Mouse (Mus musculus): Measurements from ENCODE around the gene Lsamp. TPM values are rescaled to one million over a fixed set of nuclear protein-coding genes. Genes with fewer than 3 reads are reported as not detected.

Gene Lsamp
- total RNA-seq, 2 experiments from 2014 or later = not detected

DNA sequence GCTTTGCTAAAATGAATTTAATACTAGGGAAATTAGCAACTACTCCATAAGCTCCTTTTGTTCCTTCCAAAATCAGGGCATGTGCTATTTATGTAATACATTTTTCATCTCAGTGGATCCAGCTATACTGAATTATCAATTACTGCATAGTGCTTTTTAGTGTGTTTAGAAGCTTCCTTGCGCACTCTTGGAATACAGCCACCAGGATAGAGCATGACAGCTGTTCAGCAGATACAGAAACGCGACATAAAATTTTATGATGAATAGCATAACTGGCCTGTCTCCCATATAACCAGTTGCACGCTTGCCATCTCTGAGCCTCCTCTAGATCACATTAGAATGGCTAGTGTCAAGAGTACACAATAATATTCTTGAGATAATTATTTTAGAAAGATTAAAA, 894.1 kb downstream of the Lsamp start:
- no peak for ATAC-seq (replicated peaks; ENCODE audit: low FRiP score, low TSS enrichment, poor library complexity, severe bottlenecking)

GRCm38 (mm10) chr16:40881942-40882341, 897.8 kb downstream of the Lsamp start:
- no peak for ATAC-seq (replicated peaks; ENCODE audit: low FRiP score, low TSS enrichment, poor library complexity, severe bottlenecking)

- ATAC-seq (replicated peaks; ENCODE audit: low FRiP score, low TSS enrichment, poor library complexity, severe bottlenecking) = no peak
Observed at GRCm38 (mm10) chr16:40891338-40891737, 907.2 kb downstream of the Lsamp start.

GRCm38 (mm10) chr16:40897768-40898327, 913.7 kb downstream of the Lsamp start:
- ATAC-seq (replicated peaks; ENCODE audit: low FRiP score, low TSS enrichment, poor library complexity, severe bottlenecking) = no peak

- ATAC-seq (replicated peaks; ENCODE audit: low FRiP score, low TSS enrichment, poor library complexity, severe bottlenecking) = no peak
Observed at GRCm38 (mm10) chr16:40907892-40908291, 923.7 kb downstream of the Lsamp start.

- no peak for ATAC-seq (replicated peaks; ENCODE audit: low FRiP score, low TSS enrichment, poor library complexity, severe bottlenecking)
Observed at GRCm38 (mm10) chr16:40914141-40914540, 930.0 kb downstream of the Lsamp start.

DNA sequence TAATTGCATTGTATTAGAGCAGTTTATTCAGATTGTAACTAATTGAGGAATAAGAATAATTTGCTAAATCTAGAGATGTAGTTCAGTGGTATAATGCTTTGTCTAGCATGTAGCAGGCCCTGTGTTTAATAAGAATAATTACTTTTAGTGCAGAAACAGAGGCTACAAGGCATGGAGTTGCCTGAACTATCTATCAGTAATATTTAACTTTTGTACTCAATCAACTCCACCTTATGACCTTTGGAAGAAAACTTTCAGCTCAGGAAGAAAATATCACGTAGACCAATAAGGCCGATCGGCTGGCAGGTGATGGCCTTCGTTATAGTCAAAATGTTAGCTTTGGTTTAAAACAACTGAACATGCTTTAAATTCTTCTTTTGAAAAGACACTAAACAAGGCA, 946.4 kb downstream of the Lsamp start:
- ATAC-seq (replicated peaks; ENCODE audit: low FRiP score, low TSS enrichment, poor library complexity, severe bottlenecking) = no peak

DNA sequence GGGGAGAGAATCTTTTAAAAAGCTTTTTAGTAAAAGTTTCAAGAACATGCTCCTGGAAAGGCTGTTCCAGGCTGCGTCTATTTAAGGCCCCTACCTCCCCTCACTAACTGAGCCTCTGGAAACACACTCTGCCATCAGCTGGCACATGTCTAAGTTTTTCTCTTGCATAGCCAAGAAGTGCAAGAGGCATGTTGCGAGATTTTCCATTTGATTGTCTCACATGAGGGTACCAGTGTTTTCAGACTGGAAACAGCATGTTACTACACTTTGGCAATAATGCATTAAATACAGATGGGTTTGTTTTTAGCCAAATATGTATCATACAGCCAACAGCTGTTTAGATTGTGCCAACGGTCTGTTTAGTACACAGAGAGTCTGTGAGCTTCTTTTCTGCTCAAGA, 958.1 kb downstream of the Lsamp start:
- no peak for ATAC-seq (replicated peaks; ENCODE audit: low FRiP score, low TSS enrichment, poor library complexity, severe bottlenecking)

GRCm38 (mm10) chr16:40945834-40946233, 961.7 kb downstream of the Lsamp start:
- ATAC-seq (replicated peaks; ENCODE audit: low FRiP score, low TSS enrichment, poor library complexity, severe bottlenecking) = no peak

GRCm38 (mm10) chr16:40948013-40948412, 963.9 kb downstream of the Lsamp start:
- ATAC-seq (replicated peaks; ENCODE audit: low FRiP score, low TSS enrichment, poor library complexity, severe bottlenecking) = no peak

GRCm38 (mm10) chr16:40959211-40959610, 975.0 kb downstream of the Lsamp start:
- no peak for ATAC-seq (replicated peaks; ENCODE audit: low FRiP score, low TSS enrichment, poor library complexity, severe bottlenecking)

GRCm38 (mm10) chr16:40960586-40960985, 976.4 kb downstream of the Lsamp start:
- ATAC-seq (replicated peaks; ENCODE audit: low FRiP score, low TSS enrichment, poor library complexity, severe bottlenecking) = no peak

GRCm38 (mm10) chr16:40968088-40968860, 984.1 kb downstream of the Lsamp start:
- ATAC-seq (replicated peaks; ENCODE audit: low FRiP score, low TSS enrichment, poor library complexity, severe bottlenecking) = 0 out of 2 replicates have a peak, but pooled peaks have one; percentile 63

- ATAC-seq (replicated peaks; ENCODE audit: low FRiP score, low TSS enrichment, poor library complexity, severe bottlenecking) = no peak
Observed at GRCm38 (mm10) chr16:40971382-40971781, 987.2 kb downstream of the Lsamp start.

DNA sequence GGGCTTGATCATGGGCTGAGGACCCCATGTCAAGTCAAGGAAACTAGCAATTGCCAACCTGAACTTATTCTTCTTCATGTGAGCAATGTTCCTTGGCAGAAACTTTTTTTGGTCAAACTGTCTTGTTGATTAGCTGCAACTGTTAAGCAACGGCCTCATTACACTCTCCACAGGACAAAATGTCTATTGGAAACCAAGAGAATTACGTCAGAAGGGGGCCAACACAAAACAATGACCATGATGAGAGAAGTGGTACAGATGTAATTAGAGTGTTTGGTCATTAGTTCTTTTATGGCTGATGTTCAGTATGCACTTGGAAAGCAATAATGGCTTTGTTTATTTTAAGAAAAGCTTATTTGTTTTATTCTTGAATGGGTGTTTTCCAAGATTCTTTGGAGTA, 989.9 kb downstream of the Lsamp start:
- ATAC-seq (replicated peaks; ENCODE audit: low FRiP score, low TSS enrichment, poor library complexity, severe bottlenecking) = no peak

DNA sequence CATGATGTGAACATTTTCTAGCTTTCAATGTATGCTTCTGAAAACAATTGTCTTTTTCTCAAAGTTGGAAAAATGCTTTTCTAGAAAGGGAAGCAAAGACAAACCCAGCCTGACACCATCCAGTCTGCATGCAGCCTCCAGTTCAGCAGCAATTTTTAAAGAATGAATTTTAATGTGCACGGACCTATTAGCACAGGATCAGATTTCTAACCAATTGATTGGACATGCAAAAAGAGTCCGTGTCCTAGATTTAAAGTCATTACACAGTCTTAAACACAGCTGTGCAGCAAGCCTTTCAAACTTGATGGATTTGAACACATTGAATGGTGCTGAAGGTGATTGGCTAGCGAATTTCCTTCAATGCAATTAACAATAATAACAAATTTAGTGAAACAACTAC, 998.9 kb downstream of the Lsamp start:
- ATAC-seq (replicated peaks; ENCODE audit: low FRiP score, low TSS enrichment, poor library complexity, severe bottlenecking) = no peak

DNA sequence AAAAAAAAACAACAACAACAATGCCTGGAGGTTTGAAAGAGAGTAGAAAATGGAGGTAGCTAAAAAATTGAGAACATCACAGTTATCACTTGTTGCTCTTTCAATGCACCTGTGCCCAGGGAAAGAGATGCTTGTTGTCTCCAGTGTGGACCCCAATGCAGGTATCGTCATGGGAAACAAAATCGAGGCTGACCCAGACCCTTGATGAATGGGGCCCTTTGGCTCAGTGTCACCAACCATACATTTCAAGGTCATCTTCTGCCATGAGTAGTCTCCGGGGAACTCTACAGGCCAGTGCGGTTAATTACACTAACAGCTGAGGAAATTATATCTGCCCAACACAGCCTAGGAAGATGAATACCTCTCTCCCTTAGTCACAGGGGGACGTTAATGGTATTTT, 1023.4 kb downstream of the Lsamp start:
- ATAC-seq (replicated peaks; ENCODE audit: low FRiP score, low TSS enrichment, poor library complexity, severe bottlenecking) = no peak

DNA sequence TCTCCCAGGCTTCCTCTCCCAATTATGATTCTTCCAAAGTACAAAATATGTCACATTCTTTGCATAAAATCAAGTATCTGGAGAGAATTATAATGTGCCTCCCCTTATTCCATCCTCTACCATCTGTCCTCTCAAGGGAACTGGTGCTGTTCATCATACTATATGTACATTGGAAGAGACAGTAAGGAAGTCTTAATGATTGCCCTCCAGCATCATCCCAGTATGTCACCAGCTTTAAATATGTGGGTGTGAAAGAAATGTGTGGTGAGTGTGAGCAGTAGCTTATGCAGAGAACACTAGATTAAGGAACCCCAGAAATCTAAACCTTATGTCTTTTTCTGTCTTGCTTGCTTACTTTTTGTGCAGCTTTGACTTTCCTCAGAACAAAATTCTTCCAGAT, 1050.6 kb downstream of the Lsamp start:
- ATAC-seq (replicated peaks; ENCODE audit: low FRiP score, low TSS enrichment, poor library complexity, severe bottlenecking) = no peak

DNA sequence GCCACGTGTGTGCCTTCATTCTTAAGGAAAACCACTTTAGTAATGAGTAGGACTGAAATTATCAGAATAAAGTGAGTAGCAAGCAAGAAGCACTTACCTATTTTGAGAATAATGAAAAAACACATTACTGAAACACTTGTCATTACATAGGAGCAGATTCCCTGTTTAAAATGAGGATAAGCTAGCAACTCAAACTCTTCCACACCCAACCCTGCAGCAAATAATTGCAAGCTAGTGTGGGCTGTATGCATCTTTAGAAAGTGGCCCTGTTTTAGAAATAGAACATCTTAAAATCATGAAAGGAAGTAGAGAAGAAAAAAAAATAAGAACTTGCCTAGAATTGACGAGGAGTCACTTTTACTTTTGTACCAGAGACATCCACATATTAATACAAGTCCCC, 1057.5 kb downstream of the Lsamp start:
- ATAC-seq (replicated peaks; ENCODE audit: low FRiP score, low TSS enrichment, poor library complexity, severe bottlenecking) = no peak

DNA sequence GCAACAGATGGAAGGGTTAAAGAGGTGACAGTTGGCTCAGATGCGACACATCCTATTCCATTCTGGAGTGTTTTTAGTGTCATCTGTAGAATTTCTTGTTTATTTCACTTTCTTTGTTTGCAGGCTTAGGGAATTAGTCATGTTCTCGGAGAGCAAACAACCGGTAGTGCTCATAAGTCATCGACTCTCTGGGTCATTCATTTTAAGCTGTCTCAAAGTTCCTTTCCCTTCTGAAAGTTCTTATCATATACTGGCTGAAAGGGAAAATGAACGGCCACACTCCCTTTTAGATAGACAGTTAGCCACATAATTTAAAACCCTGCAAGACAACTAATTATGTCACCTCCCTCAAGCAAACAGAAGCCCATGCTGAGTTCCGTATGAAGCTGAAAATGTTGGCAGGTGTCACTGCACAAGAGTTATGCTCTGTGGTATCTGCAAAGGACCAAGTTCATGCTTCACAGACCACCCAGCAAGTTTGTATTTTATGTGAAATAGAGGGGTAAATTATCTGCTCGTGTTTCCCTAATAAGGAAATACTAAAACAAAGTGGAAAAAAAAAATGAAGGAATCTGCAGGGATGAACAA, 1079.2 kb downstream of the Lsamp start:
- no peak for ATAC-seq (replicated peaks; ENCODE audit: low FRiP score, low TSS enrichment, poor library complexity, severe bottlenecking)

GRCm38 (mm10) chr16:41073470-41073869, 1089.3 kb downstream of the Lsamp start:
- no peak for ATAC-seq (replicated peaks; ENCODE audit: low FRiP score, low TSS enrichment, poor library complexity, severe bottlenecking)
